Mouse (Mus musculus): Measurements from ENCODE around the gene Cacnb4. TPM values are rescaled to one million over a fixed set of nuclear protein-coding genes. Genes with fewer than 3 reads are reported as not detected.

The Cacnb4 gene
- total RNA-seq, 4 experiments from 2014 or later: 146 to 175 (median 160) TPM

DNA sequence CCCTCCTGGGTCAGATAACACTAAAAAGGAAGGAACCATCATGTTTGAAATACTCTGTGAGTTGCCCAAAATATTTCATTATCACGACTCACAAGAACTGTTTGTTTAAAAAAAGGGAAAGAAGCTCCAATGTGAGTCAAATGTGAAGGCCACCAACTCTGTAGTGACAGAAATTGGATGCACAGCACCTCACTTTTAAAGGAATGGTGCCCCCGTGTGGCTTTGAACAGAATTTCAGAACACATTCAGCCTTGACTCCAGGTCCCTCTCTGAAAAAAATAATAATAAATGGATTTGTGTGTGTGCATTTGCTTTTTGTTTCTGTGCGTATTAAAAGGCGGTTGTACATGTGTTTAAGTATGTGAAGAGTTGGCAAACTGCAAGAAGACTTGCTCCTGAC lies 71.3 kb downstream of the Cacnb4 start:
- DNase-seq (ENCODE audit: low spot score in 2 of 2): peak in 1 of 2 experiments; percentile 44

DNA sequence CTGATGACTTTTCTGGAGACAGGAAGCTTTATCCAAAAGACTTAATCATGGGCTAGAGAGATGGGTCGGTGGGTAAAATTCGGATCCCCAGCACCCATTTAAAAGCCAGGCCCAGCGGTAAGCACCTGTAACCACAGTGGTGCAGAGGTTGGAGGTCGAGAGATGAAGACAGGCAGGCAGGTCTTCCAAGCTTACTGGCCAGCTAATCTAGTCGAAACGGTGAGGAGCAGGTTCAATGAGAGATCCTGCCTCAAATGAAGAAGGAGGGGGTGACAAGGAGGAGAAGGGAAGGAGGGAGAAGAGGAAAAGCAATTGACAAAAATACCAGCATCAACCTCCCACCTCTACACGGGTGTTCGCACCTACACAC lies 72.0 kb downstream of the Cacnb4 start:
- no peak for DNase-seq (ENCODE audit: low spot score in 2 of 2)

DNA sequence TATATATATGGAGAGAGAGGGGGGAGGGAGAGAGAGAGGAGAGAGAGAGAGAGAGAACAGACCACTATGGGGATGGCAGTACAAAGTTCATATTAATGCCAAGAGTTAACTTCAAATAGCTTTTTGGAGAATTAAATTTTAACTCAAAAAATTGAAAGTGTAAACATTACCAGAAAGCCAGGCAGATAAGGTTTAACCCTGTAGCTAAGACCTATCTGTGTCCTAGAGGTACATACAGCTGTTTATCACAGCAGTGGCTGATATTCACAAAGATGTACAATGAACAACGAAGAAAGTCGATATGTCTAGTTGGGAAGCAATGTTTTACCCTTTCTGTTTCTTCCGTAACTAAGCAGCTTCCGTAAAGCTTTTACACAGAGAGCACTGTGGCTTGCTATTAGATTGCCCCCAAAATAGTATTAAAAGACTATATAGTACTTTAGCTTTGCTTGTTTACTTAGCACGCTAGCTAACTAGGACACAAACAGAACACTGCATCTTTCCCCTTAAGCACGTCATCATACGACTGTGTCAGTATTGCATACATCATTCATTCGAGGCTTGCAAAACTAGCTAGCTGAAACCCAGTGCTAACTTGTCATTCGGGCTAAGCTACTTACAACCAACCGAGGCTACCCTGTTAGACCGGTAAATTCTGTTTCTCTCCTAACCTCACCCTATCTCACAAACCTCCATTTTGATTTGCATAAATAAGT lies 72.5 kb downstream of the Cacnb4 start:
- DNase-seq (ENCODE audit: low spot score in 2 of 2): no peak

DNA sequence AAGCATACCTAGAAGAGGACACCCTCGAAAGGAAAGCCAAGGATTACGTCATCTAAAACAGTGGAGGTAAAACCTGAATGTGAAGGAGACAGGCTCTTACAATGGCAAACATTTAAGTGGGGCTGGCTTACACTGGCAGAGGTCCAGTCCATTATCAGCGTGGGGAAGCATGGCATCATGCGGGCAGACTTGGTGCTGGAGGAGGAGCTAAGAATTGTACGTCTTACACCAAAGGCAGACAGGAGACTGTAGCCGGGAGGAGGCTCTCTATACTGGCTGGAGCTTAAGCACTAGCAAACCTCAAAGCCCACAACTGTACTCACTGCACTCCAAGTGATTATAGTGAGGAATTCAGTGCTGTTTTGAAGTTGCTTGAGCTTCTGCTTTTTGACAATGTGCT lies 73.2 kb downstream of the Cacnb4 start:
- DNase-seq (ENCODE audit: low spot score in 2 of 2): no peak

DNA sequence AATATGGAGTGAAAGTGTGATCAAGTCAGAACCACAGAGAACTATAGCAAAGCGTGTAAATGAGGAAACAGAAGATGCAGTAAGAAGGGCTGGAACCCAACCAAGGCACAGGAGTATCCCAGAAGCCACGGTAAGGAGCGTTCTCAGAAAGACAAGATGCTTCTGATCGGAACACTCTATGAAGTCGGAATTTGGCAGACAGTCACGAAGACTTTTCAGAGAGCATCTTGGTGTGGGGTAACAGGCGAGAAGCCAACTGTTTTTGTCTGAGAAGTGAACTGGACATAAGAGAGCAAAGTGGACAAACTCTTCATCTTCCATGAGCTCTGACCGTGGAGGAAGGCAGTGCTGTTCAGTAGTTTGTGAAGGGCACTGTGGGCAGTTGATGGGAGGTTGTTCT lies 73.7 kb downstream of the Cacnb4 start:
- no peak for DNase-seq (ENCODE audit: low spot score in 2 of 2)

DNA sequence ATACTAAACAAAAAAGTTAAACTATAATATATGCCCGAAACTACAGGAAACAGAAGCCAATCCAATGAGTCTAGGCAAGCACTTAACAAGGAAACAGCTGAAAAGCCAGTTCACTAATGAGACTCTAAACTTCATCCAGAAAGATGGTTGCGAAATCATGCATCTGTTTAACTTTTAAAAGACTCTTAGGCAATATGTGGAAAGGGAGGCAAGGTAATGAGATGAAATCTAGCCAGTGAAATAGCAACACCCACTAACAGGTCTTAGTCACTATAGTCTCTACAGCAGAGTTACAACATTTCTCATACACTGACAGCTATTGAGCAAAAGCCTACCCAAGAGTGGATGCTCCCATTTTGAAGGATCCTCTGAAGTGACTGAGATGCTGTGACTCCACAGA lies 74.4 kb downstream of the Cacnb4 start:
- no peak for DNase-seq (ENCODE audit: low spot score in 2 of 2)

DNA sequence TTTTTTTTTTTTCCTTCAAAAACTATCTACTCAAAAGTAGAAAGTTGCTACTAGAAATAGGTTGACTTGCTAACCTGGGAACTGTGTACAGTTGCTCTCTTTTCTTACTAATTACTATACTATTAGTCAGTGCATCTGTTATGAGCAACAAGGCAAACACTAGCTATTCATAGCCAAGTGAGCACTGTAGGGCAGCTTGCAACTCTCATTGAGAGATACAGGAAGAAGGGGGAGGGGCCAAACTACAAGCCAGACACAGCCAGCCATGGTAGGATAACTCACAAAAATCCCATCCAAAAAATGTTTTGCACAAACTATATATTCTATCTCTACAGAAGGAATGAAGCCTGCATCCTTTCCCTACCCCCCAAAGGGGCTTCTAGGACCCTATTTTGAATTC lies 79.1 kb downstream of the Cacnb4 start:
- DNase-seq (ENCODE audit: low spot score in 2 of 2): no peak

DNA sequence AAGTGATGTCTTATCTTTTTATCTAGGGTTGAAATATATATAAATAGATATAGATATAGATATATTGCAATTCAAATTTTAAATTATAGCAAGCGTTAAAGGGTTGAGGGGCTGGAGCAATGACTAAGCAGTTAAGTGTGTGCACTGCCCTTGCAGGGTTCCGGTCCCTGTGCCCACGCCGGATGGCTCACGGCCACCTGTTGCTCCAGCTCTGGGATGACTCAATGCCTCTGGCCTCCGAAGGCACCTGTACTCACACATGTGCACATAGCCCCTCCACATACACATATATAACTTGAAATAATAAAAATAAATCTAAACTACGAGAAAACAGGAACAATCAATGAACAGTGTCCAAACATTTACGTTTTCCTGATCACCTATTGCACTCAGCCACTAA lies 82.8 kb downstream of the Cacnb4 start:
- DNase-seq (ENCODE audit: low spot score in 2 of 2): no peak

DNA sequence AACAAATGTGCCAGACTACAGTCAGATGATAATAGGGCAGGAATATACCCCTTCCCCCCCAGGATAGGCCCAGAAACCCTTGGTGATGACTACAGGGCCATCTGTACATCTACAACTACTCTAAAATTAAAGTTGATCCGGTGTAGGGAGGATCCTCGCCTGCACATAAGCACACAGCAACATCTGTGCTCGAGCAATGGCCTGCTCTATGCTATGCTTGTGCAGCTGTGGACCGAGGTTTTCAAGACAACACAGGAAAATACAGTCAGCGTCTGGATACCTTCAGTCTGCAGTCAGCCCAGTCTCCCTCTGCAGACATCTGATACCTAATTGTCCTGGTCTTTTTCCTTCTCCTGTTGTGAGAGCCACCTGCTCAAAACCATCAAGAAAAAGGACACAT lies 83.4 kb downstream of the Cacnb4 start:
- no peak for DNase-seq (ENCODE audit: low spot score in 2 of 2)

DNA sequence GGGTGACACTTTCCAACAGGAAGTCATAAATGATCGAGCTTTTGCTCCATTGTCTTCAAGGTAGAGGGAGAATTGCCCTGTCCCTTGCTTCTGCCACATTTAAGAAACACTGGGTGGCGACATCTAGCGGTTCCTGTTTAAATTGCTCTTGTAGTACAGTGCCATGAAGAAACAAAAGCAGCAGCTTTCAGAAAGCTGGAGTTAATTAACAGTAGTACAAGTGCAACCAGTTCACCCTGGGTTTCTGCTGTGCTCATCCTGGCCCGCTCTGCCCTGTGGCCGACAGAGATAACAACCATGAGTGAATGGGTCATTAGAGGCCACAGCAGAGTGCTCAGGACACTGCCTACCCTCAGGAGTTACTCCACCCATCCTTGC lies 85.7 kb downstream of the Cacnb4 start:
- DNase-seq (ENCODE audit: low spot score in 2 of 2): peak; percentile 55 to 63

DNA sequence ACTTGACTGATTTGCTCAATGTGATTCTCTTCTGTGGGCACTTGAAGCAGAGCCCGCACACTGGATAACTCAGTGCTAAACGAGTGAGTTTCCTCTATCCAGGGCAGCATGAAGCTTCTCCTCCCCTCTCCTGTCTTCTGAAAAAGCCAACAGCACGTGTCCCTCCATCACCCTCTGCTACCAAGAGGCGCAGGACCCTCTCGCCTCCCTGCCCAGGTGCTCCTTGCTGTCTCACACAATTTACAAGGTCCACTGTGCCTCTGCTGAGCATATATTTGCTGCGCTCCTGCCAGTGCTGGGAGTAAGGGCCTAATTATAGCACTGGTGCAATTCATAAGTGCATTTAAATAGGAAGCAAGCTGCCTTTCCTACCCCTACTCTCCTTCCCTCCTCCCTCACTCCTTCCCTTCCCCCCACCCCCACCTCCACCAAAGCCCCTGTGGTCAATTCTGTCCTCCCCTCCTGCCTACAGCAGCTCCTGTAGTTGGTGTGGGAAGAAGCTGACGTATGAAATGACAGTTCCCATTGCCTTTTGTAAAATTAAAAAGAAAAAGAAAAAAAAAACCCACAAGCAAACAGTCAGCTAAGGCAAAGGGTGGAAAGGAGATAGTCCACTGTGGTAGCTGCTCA lies 86.2 kb downstream of the Cacnb4 start:
- DNase-seq (ENCODE audit: low spot score in 2 of 2): no peak

DNA sequence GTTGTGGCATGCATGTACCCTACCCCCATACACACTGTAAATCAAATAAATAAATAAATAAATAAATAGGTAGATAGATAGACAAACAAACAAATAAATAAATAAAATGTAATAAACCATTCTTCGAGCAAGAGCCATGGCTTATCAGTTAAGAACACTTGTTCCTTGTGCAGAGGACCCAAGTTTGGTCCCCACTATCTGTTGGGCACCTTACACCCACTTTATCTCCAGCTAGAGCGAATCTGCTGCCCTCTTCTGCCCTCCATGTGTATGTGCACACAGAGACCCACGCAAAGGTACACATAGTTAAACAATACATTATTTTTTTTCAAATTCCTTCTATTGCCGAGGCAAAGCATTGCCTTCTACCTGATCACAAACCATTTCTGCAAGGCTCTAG lies 87.1 kb downstream of the Cacnb4 start:
- no peak for DNase-seq (ENCODE audit: low spot score in 2 of 2)

DNA sequence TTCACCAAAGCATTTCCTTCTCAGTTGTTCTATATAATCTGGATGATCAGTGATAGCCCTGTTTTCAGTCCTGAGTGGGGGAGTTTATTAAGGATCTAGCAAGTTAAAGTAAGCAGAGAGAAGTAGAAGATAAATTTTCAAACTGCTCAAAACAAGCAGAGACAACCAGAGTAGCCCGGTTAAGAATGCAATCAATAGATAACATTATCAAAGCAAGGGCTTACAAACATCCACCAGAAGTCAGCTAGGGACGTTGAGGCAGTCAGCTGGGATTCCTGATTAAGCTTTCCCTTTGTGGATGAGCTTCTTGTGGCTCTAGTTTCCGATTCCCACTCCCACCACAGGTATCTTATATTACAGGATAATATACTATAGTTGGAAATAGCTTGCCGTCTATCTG lies 91.2 kb downstream of the Cacnb4 start:
- no peak for DNase-seq (ENCODE audit: low spot score in 2 of 2)

DNA sequence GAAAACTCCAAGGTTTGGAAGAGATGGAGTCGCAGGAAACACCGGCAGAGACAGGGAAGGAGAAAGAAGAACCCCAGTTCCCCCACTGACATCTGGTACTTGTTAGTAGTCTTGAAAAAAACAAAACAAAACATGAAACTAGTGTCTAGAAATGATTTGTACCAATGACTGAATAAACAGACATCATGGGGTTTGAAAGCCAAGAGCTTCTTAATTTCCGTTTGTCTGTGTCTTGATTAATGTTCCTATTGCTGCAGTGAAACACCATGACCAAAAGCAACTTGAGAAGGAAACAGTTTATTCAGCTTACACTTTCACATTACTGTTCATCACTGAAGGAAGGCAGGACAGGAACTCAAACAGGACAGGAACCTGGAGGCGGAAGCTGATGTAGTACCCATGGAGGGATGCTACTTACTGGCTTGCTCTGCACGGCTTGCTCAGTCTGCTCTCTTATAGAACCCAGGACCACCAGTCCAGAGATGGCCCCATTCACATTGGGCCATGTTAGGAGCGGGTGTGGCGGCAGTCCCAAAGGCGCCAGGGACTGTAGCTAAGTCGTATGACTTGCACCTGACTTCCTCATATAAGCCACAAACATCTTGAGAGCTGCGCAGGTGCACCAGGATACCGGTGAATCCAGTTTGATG lies 95.4 kb downstream of the Cacnb4 start:
- no peak for DNase-seq (ENCODE audit: low spot score in 2 of 2)

DNA sequence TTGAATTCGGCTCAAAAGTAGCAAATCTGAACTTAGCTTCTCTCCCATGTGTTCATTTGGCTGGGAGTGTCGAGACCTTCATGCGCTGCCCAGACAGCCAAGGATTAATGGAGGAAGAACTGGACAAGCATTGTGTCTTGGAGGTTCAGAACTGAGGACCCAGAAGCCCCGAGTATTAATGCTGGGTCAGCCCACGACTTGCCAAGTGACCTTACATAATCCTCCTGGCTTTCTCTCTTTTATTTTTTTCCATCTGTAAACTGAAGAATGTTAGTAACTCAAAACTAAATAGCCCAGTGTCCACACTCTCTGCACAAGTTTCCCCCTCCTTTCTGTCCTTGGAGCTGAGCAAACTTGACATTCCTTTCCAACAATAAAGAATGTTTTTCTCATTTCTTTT lies 95.9 kb downstream of the Cacnb4 start:
- DNase-seq (ENCODE audit: low spot score in 2 of 2): no peak

DNA sequence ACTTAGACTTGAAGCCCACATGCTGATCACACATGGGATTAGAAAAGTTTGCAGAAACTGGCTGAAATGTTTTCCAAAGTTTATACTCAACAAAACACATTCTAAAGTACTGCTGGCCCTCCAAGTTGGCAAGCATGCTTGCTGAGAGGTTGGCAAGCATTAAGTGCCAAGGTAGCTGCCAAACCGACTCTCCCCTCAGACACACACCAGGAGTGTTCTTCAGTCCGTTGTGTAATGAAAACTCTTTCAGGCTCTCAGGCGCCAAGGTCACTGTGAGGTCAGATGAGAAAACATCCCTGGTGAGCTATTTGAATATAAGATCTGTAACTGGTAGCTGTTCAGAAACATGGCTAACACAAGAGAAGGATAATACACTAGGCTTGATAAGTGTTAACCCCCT lies 97.8 kb downstream of the Cacnb4 start:
- DNase-seq (ENCODE audit: low spot score in 2 of 2): no peak

DNA sequence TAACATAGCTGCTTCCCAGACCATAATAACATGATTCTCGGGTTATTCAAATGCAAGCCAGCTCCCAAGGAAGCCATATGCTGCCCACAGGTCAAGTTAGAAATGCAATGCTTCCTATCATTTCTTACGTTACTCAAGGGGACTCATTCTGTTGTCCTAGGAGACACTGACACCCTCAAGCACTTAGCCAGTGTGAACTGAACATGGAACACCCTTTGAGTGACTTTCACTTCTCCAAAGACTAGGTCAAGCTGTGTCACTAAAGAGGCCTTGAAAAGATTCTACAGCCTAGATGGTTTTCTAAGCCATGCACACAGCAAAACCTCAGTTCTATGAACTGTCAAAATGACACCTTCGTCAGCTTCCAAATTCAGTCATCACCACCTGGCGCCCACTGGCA lies 98.9 kb downstream of the Cacnb4 start:
- no peak for DNase-seq (ENCODE audit: low spot score in 2 of 2)

DNA sequence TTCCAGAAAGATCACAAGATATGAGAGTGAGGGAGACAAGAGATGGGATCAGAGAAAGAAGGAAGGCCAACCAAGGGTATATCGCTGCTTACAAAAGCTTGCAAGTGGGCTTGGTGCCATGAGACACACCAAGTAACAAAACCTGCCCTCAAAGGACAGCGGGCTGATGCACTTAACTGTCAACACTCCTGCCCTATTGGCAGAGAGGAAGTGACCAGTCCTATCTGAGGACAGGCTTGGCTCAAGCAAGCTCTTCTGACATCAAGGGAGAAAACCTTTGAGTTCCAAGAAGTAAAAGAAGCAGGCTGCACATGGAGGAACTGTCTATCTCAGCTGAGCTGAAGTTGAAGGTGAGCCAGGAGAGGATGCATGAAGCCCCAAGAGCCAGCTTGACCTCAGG lies 100.1 kb downstream of the Cacnb4 start:
- DNase-seq (ENCODE audit: low spot score in 2 of 2): no peak

DNA sequence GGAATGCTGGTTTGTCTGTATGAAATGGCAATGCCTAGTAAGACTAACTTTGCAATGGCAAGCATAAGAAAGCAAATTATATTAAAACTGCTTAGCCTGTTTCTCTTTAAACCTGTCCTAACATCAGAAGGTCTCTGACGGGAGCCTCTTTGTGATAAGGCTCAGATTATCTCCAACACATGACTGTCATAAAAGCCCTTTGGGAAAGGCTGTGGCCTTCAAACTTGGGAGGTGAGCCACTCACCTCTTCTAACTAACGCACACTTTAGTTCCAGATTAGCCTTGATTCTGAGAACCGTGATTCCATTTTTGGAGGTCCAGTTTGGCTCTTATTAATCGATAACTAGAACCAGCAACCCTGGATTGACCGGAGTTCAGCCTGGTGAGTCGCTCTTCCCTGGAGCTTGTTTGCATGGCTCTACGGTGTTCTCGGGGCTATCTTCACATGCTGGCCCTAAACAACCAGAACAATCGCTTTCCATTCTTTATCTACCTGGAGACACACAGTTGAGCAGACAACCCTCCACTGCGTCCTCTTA lies 100.9 kb downstream of the Cacnb4 start:
- no peak for DNase-seq (ENCODE audit: low spot score in 2 of 2)

DNA sequence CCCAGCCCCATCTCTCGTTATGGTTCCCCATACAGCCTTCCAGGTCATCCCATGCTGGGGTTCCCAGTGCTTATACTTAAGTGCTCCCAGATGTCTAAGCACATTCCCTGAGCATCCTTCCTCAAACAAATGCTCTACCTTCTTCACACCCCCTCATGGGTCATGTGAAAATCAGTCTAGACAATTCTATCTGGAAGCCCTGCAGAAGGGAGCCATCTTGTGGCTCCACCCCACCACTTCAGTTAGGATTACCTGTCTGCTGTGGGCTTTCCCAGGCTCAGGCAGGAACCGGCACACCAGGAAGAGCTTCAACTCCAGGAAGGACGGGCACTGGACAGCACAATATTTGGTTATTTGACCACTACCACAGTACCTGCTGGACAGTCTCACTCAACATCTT lies 101.7 kb downstream of the Cacnb4 start:
- DNase-seq (ENCODE audit: low spot score in 2 of 2): no peak

DNA sequence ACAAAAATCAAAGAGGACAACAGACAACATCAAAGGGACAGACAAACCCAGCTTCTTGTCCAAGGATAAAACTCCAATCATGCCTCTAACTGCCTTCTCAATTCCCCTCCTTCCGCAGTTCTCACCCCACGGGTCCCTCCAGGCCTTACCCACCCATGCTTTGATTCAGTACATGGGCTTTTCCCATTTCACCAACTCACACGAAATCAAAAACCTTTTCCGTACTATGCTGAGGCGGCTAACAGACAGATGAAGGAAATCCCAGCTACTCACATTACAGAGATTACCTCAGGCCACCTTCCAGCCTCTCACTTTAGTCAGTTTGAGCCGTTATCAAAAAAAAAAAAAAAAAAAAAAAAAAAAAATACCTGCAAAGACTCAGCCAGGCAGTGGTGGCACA lies 104.4 kb downstream of the Cacnb4 start:
- no peak for DNase-seq (ENCODE audit: low spot score in 2 of 2)

DNA sequence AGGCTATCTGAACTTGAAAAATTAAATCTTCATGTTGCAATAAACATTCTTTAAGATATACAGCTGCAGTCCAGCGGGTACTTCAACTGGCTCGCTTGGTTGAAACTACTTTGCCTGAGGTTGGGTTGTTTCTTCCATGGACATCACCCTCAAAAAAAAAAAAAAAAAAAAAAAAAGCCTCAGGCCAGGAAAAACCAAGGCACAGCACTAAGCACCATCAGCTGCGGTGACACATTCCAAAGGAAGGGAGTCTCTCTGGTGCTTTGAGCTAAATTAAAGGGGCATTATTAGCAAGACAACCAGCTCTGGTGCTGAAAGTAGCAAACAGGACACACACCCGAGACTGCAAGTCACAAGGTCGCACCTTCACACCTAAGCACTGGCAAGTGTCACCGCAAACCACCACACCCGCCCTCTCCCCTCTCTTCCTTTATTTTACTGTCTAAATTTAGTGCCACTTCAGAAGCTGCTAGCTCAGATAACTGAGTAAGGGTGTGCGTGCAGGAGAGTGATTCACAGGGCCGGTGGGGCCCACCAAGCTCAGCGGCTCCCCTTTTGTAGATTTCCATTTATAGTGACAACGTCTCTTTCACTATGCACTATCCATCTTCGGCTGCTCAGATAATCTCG lies 105.2 kb downstream of the Cacnb4 start:
- DNase-seq (ENCODE audit: low spot score in 2 of 2): no peak

Measured in left cerebral cortex, adult 8-10 months (tissue).